Comparison of ENCODE assay signal across 22 mouse cellular contexts in the genomic region with DNA sequence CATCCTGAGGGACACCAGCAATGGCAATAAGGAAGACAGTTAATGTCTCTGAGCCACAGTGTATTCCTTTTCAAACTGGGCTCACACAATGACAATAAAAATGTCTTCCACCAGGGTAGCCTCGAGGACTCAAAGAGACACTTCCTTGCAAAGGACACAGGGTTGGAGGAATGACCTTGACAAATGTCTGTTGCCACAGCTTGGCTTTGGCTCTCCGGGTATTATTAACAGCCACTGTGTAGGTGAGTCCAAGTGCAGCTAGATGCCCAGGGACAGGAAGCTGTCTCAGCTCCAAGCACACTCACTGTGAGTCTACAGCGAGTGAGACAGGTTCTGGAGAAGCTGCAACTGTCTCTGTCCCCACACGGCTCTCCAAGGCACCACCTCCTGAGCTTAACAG. TPM values are rescaled to one million over a fixed set of nuclear protein-coding genes. Genes with fewer than 3 reads are reported as not detected.
DNase-seq lines count a peak whose midpoint lies in the region; ATAC-seq lines count a peak whose summit lies in the region.
"Had no signal": no experiment of that assay in that cellular context is flagged by ENCODE, and none has a peak within 500 bp of the region (broad histone marks: within the 10 kb centered on the region; RNA-seq: fewer than 3 reads in every experiment).

No protein-coding gene starts in this region.

- ATAC-seq in kidney, embryonic 14.5 days (ENCODE audit: low FRiP score, low TSS enrichment), result no peak
- ATAC-seq: CD4-positive, CD25-positive, alpha-beta regulatory T cell, adult 4 months; forebrain, embryonic 16.5 days; hindbrain, embryonic 16.5 days; inflammation-experienced regulatory T-cells, adult 6 months; intestine, postnatal 0 days had no signal

- no peak overlapping the region for H3K4me3 ChIP-seq in kidney, embryonic 14.5 days (ENCODE audit: low read length)
- H3K4me3 ChIP-seq: embryonic facial prominence, embryonic 13.5 days; forebrain, embryonic 12.5 days; hindbrain, embryonic 12.5 days had no signal

- intact Hi-C loops in heart, postnatal 14 days (cut with DNase I), result no loop called here

- peak; percentile 91 for DNase-seq in heart, adult 11 months
- DNase-seq in heart, postnatal 14 days, result no peak
- DNase-seq in kidney, adult 11 months, result peak; percentile 36
- DNase-seq in kidney, postnatal 14 days, result no peak
- peak; percentile 34 to 42 for DNase-seq in kidney, postnatal 36 days
- no peak for DNase-seq in cerebellum, adult 11-12 months
- DNase-seq: B cell, adult 2 months; cerebellum, adult 18-20 months; cerebellum, adult 9-11 months; cerebellum, postnatal 36 days; gastrocnemius, postnatal 10 days; heart, postnatal 36 days had no signal

- H3K9me3 ChIP-seq in kidney, embryonic 14.5 days (ENCODE audit: control insufficient read depth, low read length), result no peaks in the 10 kb centered on the region
- H3K9me3 ChIP-seq: embryonic facial prominence, embryonic 13.5 days; forebrain, embryonic 12.5 days; G1E; hindbrain, embryonic 12.5 days had no signal

- no peak overlapping the region for H3K27ac ChIP-seq in kidney, embryonic 14.5 days (ENCODE audit: low read depth, low read length)
- H3K27ac ChIP-seq: embryonic facial prominence, embryonic 13.5 days; forebrain, embryonic 12.5 days; hindbrain, embryonic 12.5 days had no signal

- H3K27me3 ChIP-seq in kidney, embryonic 14.5 days (ENCODE audit: control insufficient read depth, insufficient read depth, low read length), result no peaks in the 10 kb centered on the region
- H3K27me3 ChIP-seq: embryonic facial prominence, embryonic 13.5 days; forebrain, embryonic 12.5 days; hindbrain, embryonic 12.5 days had no signal

- no peaks in the 10 kb centered on the region; the same call in 1 of the 2 replicates for H3K36me3 ChIP-seq in kidney, embryonic 14.5 days (ENCODE audit: control insufficient read depth, insufficient read depth, low read length)
- H3K36me3 ChIP-seq: embryonic facial prominence, embryonic 13.5 days; forebrain, embryonic 12.5 days; hindbrain, embryonic 12.5 days had no signal

- H3K4me2 ChIP-seq in kidney, embryonic 14.5 days (replicated peaks; ENCODE audit: low read depth, low read length), result no peak overlapping the region
- H3K4me2 ChIP-seq: embryonic facial prominence, embryonic 13.5 days; forebrain, embryonic 12.5 days; hindbrain, embryonic 12.5 days had no signal

- no peak overlapping the region for H3K9ac ChIP-seq in kidney, embryonic 14.5 days (ENCODE audit: low read depth, low read length)
- H3K9ac ChIP-seq: embryonic facial prominence, embryonic 13.5 days; forebrain, embryonic 12.5 days; hindbrain, embryonic 12.5 days had no signal

- 69% methylated on average over 4 of the region's 4 CpGs for WGBS in kidney, embryonic 14.5 days

- H3K4me1 ChIP-seq in kidney, embryonic 14.5 days (ENCODE audit: control insufficient read depth, insufficient read depth, low read length), result peaks cover 22% of the 10 kb centered on the region; the same call in 1 of the 2 replicates

RNA-seq across cellular contexts. Expression of gene Suclg2, which starts 14.0 kb away (rescaled TPM):
- total RNA-seq in heart, postnatal 14 days (2021), result 100 to 1,000 TPM; 103 to 106 TPM
- 84.0 and 112 TPM in 2 replicates for polyA plus RNA-seq in kidney, embryonic 14.5 days (2014; fragmentation: Nextera tagmentation; extraction: Ambion mirVana)

Comparison
In these comparisons a context has a peak if more than half of its experiments do, and no peak if none do; other contexts are left out.
1. DNase-seq: peak in heart, adult 11 months (single experiment), kidney, adult 11 months (single experiment) and kidney, postnatal 36 days (2 of 2); none in heart, postnatal 14 days (0 of 2), kidney, postnatal 14 days (single experiment) and cerebellum, adult 11-12 months (single experiment).